Mouse (Mus musculus) forebrain, embryonic 16.5 days (tissue): ENCODE data around the gene Grtp1. TPM values are rescaled to one million over a fixed set of nuclear protein-coding genes. Genes with fewer than 3 reads are reported as not detected.
A peak's percentile ranks its signal among the peaks of the same experiment; 100 is the strongest.

Experiments used
- ATAC-seq: fragments of 200-750 bp; cut with Nextera tagmentation; 2 replicates; pipeline ENCODE4 v1.8.0; 2017; ENCODE audit warnings: mild to moderate bottlenecking, moderate library complexity
- H3K27ac ChIP-seq: fragments of 300-500 bp; sonication (generic); 2 replicates; pipeline ENCODE4 v1.5.1; 2014; ENCODE audit warnings: low read length, control low read depth
- H3K27me3 ChIP-seq: fragments of 300-500 bp; sonication (generic); replicated peaks from 2 replicates; pipeline ENCODE4 v1.6.1; 2014; ENCODE audit warnings: low read length; ENCODE audit not compliant: control insufficient read depth, insufficient read depth
- H3K36me3 ChIP-seq: fragments of 300-500 bp; sonication (generic); 2 replicates; pipeline ENCODE4 v1.6.1; 2014; ENCODE audit not compliant: control insufficient read depth, insufficient read depth
- H3K4me1 ChIP-seq: fragments of 300-500 bp; sonication (generic); replicated peaks from 2 replicates; pipeline ENCODE4 v1.6.1; 2014; ENCODE audit warnings: low read length; ENCODE audit not compliant: control insufficient read depth, insufficient read depth
- H3K4me2 ChIP-seq: fragments of 300-500 bp; sonication (generic); 2 replicates; pipeline ENCODE4 v1.6.1; 2014; ENCODE audit warnings: mild to moderate bottlenecking, low read length, control low read depth
- H3K4me3 ChIP-seq: fragments of 300-500 bp; sonication (generic); replicated peaks from 2 replicates; pipeline ENCODE4 v1.5.1; 2014; ENCODE audit warnings: mild to moderate bottlenecking, low read length, control low read depth
- H3K9ac ChIP-seq: fragments of 300-500 bp; sonication (generic); replicated peaks from 2 replicates; pipeline ENCODE4 v1.6.1; 2014; ENCODE audit warnings: low read depth, low read length, control low read depth
- H3K9me3 ChIP-seq: fragments of 300-500 bp; sonication (generic); 2 replicates; pipeline ENCODE4 v1.6.1; 2016; ENCODE audit warnings: low read length; ENCODE audit not compliant: control insufficient read depth
- WGBS: fragments of 180-500 bp; shearing (Covaris S2); extraction: QIAGEN DNeasy Blood & Tissue Kit; methylation state at CpG from one replicate; pipeline ENCODE4 v1.1.7; 2014; 5-methylcytosine and 5-hydroxymethylcytosine counted together
- polyA plus RNA-seq: library from polyadenylated mRNA; unstranded; fragments of >200 nt; fragmentation: Nextera tagmentation; extraction: Ambion mirVana; gene quantifications from 2 replicates; pipeline ENCODE4 v1.2.1, GENCODE M21; 2015

Grtp1 gene
- polyA plus RNA-seq, 1 experiment from 2014 or later, result 19.7 TPM

- ATAC-seq, result no peak
- Histone ChIP-seq H3K27ac (no peak overlapping the region), H3K4me3 (no peak overlapping the region), H3K27me3 (no peaks in the 10 kb centered on the region), H3K9me3 (no peaks in the 10 kb centered on the region), H3K4me2 (no peak overlapping the region), H3K9ac (no peak overlapping the region), H3K36me3 (no peaks in the 10 kb centered on the region), H3K4me1 (peaks cover 8% of the 10 kb centered on the region)
- 33% methylated on average over 1 of the region's 1 CpGs for WGBS
Observed at GRCm38 (mm10) chr8:13209770-13210169, 9.3 kb upstream of the Grtp1 start.

GRCm38 (mm10) chr8:13208627-13209355, 8.4 kb upstream of the Grtp1 start:
- WGBS, result 55% methylated on average over 6 of the region's 6 CpGs
- H3K36me3 ChIP-seq, result no peaks in the 10 kb centered on the region

GRCm38 (mm10) chr8:13206290-13206689, 5.9 kb upstream of the Grtp1 start:
- H3K36me3 ChIP-seq, result no peaks in the 10 kb centered on the region
- 47% methylated on average over 5 of the region's 5 CpGs for WGBS
- H3K27me3 ChIP-seq, result peaks cover 19% of the 10 kb centered on the region
- ATAC-seq, result no peak
- H3K27ac ChIP-seq, result no peak overlapping the region
- no peak overlapping the region for H3K4me3 ChIP-seq
- H3K4me1 ChIP-seq, result peaks cover under 1% of the 10 kb centered on the region; the same call in 1 of the 2 replicates
- H3K9ac ChIP-seq, result no peak overlapping the region
- H3K4me2 ChIP-seq, result no peak overlapping the region
- H3K9me3 ChIP-seq, result no peaks in the 10 kb centered on the region

More at GRCm38 (mm10) chr8:13208627-13209355, 8.4 kb upstream of the Grtp1 start:
- Histone ChIP-seq H3K4me3 (no peak overlapping the region), H3K4me2 (no peak overlapping the region), H3K27ac (no peak overlapping the region), H3K27me3 (no peaks in the 10 kb centered on the region), H3K9me3 (no peaks in the 10 kb centered on the region), H3K9ac (no peak overlapping the region), H3K4me1 (peaks cover 6% of the 10 kb centered on the region)
- no peak for ATAC-seq

GRCm38 (mm10) chr8:13205311-13205710, 4.9 kb upstream of the Grtp1 start:
- Histone ChIP-seq H3K9ac (no peak overlapping the region), H3K27ac (no peak overlapping the region), H3K36me3 (no peaks in the 10 kb centered on the region), H3K4me1 (peaks cover 7% of the 10 kb centered on the region; the same call in 1 of the 2 replicates), H3K4me2 (no peak overlapping the region), H3K27me3 (peaks cover 23% of the 10 kb centered on the region), H3K9me3 (no peaks in the 10 kb centered on the region), H3K4me3 (no peak overlapping the region)
- 83% methylated on average over 5 of the region's 5 CpGs for WGBS
- no peak for ATAC-seq

GRCm38 (mm10) chr8:13204371-13205140, 4.1 kb upstream of the Grtp1 start:
- H3K9ac ChIP-seq, result no peak overlapping the region
- 70% methylated on average over 12 of the region's 12 CpGs for WGBS
- H3K27ac ChIP-seq, result no peak overlapping the region
- H3K4me3 ChIP-seq, result no peak overlapping the region
- H3K9me3 ChIP-seq, result no peaks in the 10 kb centered on the region
- H3K4me1 ChIP-seq, result peaks cover 11% of the 10 kb centered on the region
- H3K4me2 ChIP-seq, result no peak overlapping the region
- no peak for ATAC-seq
- H3K36me3 ChIP-seq, result no peaks in the 10 kb centered on the region
- H3K27me3 ChIP-seq, result peaks cover 23% of the 10 kb centered on the region

- WGBS, result 62% methylated on average over 1 of the region's 1 CpGs
- no peak for ATAC-seq
Observed at GRCm38 (mm10) chr8:13203472-13203871, 3.1 kb upstream of the Grtp1 start.

GRCm38 (mm10) chr8:13202806-13203205, 2.4 kb upstream of the Grtp1 start:
- H3K36me3 ChIP-seq, result no peaks in the 10 kb centered on the region
- no peak overlapping the region for H3K9ac ChIP-seq
- ATAC-seq, result no peak
- 93% methylated on average over 3 of the region's 3 CpGs for WGBS
- H3K4me3 ChIP-seq, result no peak overlapping the region
- no peak overlapping the region for H3K27ac ChIP-seq
- peaks cover 23% of the 10 kb centered on the region for H3K27me3 ChIP-seq
- H3K4me2 ChIP-seq, result no peak overlapping the region
- no peaks in the 10 kb centered on the region for H3K9me3 ChIP-seq
- peaks cover 13% of the 10 kb centered on the region for H3K4me1 ChIP-seq

More at GRCm38 (mm10) chr8:13203472-13203871, 3.1 kb upstream of the Grtp1 start:
- Histone ChIP-seq H3K4me3 (no peak overlapping the region), H3K9ac (no peak overlapping the region), H3K27ac (no peak overlapping the region), H3K4me1 (peaks cover 13% of the 10 kb centered on the region), H3K27me3 (peaks cover 23% of the 10 kb centered on the region), H3K9me3 (no peaks in the 10 kb centered on the region), H3K4me2 (no peak overlapping the region), H3K36me3 (no peaks in the 10 kb centered on the region)

GRCm38 (mm10) chr8:13202041-13202440, 1.6 kb upstream of the Grtp1 start:
- no peak overlapping the region for H3K4me3 ChIP-seq
- H3K36me3 ChIP-seq, result no peaks in the 10 kb centered on the region
- H3K4me2 ChIP-seq, result no peak overlapping the region
- H3K27ac ChIP-seq, result no peak overlapping the region
- H3K4me1 ChIP-seq, result peaks cover 13% of the 10 kb centered on the region
- WGBS, result 62% methylated on average over 3 of the region's 3 CpGs
- no peaks in the 10 kb centered on the region for H3K9me3 ChIP-seq
- peaks cover 23% of the 10 kb centered on the region for H3K27me3 ChIP-seq
- no peak overlapping the region for H3K9ac ChIP-seq
- ATAC-seq, result no peak

- no peak overlapping the region for H3K9ac ChIP-seq
- peaks cover 13% of the 10 kb centered on the region for H3K4me1 ChIP-seq
- peaks cover 23% of the 10 kb centered on the region for H3K27me3 ChIP-seq
- no peaks in the 10 kb centered on the region for H3K9me3 ChIP-seq
- WGBS, result under 1% methylated on average over 18 of the region's 18 CpGs
- no peak overlapping the region for H3K27ac ChIP-seq
- peak overlapping the region; percentile 88 for H3K4me3 ChIP-seq
- H3K36me3 ChIP-seq, result no peaks in the 10 kb centered on the region
- peak overlapping the region; percentile 81 for H3K4me2 ChIP-seq
- no peak for ATAC-seq
Observed at GRCm38 (mm10) chr8:13201013-13201334, 554 bp upstream of the Grtp1 start.
